Mouse (Mus musculus) left cerebral cortex, adult 8-10 months (tissue): Measurements from ENCODE around the gene Kbtbd7. TPM values are rescaled to one million over a fixed set of nuclear protein-coding genes. Genes with fewer than 3 reads are reported as not detected.
"Not testable (repeated sequence)": the region's sequence is repeated elsewhere in the genome, so short reads cannot be mapped to it uniquely, and the experiment has no call there.

Experiments
- DNase-seq, 2 experiments: peaks; one replicate each; pipeline ENCODE4 v3.0.0; 2022; ENCODE audit warnings: low spot score in 2 of 2
- total RNA-seq, 4 experiments: library from RNA; stranded (reverse); gene quantifications; 2 replicates each; pipeline ENCODE4 v1.2.4; 2022

The Kbtbd7 gene
- total RNA-seq, 4 experiments from 2014 or later = 35.5 to 40.8 (median 37.1) TPM

- no peak for DNase-seq
Observed at GRCm38 (mm10) chr14:79445055-79445620, 18.8 kb downstream of the Kbtbd7 start.

GRCm38 (mm10) chr14:79451681-79452590, 25.6 kb downstream of the Kbtbd7 start, which contains the start of gene Kbtbd6:
Gene Kbtbd6 (plus strand): TSS chr14:79451835.
- DNase-seq = peak; percentile 59 to 71

DNA sequence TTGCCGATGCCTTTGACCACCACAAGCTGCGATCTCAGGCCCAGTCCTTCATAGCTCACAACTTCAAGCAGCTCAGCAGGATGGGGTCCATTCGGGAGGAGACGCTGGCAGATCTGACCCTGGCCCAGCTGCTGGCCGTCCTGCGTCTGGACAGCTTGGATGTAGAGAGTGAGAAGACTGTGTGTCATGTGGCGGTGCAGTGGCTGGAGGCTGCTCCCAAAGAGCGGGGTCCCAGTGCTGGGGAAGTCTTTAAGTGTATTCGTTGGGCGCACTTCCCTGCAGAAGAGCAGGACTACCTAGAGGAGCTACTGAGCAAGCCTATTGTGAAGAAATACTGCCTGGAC, 26.3 kb downstream of the Kbtbd7 start:
- DNase-seq = not testable (repeated sequence)

GRCm38 (mm10) chr14:79460401-79460800, 34.1 kb downstream of the Kbtbd7 start:
- DNase-seq = no peak

DNA sequence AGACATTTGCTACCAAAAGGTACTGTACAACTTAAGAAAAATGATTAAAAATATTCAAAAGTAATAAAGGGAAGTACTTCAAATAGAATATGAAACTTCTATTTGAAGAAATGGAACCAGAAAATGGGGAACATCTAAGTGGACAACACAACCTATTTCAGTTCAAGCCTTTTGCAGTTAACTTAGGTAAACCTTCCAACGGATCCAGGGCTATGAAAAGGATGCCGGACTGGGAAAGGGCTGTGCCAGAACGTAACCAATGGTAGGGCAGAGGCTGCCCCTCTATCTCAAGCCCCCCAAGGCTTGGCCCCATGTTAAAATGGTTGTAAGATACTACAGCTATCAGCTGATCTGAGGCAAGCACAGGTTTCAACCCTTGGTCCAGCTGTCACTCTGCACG, 34.7 kb downstream of the Kbtbd7 start:
- DNase-seq = no peak

DNA sequence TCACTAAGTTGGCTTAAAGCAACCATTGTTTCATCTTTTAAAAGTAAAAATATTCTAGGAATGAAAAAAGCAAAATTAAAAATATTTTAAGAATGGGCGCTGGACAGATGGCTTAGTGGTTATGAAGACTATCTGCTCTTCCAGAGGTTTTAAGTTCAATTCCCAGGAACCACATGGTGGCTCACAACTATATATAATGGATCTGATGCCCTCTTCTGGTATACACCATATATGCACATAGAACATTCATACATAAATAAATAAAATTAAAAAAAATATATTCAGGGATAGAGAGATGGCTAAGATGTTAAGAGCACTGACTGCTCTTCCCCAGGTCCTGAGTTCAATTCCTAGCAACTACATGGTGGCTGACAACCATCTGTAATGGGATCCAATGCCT, 39.3 kb downstream of the Kbtbd7 start:
- no peak for DNase-seq

GRCm38 (mm10) chr14:79467621-79468020, 41.3 kb downstream of the Kbtbd7 start:
- no peak for DNase-seq

- DNase-seq = no peak
Observed at GRCm38 (mm10) chr14:79473384-79473783, 47.1 kb downstream of the Kbtbd7 start.

Other genes starting within 250 kb of the Kbtbd7 start
- not detected for gene Zfp957, start 179.1 kb upstream of the Kbtbd7 start, total RNA-seq
- 10 to 100 TPM; 32.2 to 35.0 (median 33.7) TPM for gene Rgcc, start 124.9 kb upstream of the Kbtbd7 start, total RNA-seq
- gene Naa16, start 35.7 kb upstream of the Kbtbd7 start, total RNA-seq = 10 to 100 TPM; 11.5 to 14.4 (median 13.1) TPM
- 1 to 10 TPM; 6.7 to 7.3 (median 7.0) TPM for gene Mtrf1, start 28.7 kb upstream of the Kbtbd7 start, total RNA-seq
- 1 to 10 TPM; 1.0 to 1.4 (median 1.2) TPM for gene Kbtbd6, start 25.3 kb downstream of the Kbtbd7 start, total RNA-seq
- 1 to 10 TPM; 4.9 to 5.7 (median 5.0) TPM for gene Elf1, start 54.7 kb downstream of the Kbtbd7 start, total RNA-seq
- 10 to 100 TPM; 45.6 to 51.2 (median 51.0) TPM for gene Wbp4, start 55.0 kb downstream of the Kbtbd7 start, total RNA-seq
- 10 to 100 TPM; 87.9 to 97.3 (median 91.3) TPM for gene Sugt1, start 161.2 kb downstream of the Kbtbd7 start, total RNA-seq
- 1 to 10 TPM; 1.2 to 2.7 (median 1.8) TPM for gene Cnmd, start 235.7 kb downstream of the Kbtbd7 start, total RNA-seq